Mouse (Mus musculus): ENCODE measurements at regions not wholly inside any gene's neighbourhood (a gene's known extent, or its start where the extent isn't known, plus 50 kb on each side); places are given as distances from the start of the nearest gene placed in this dataset.

GRCm38 (mm10) chr11:48442534-48443254, 357.4 kb upstream of the Rack1 start:
- TF ChIP-seq CTCF (IDR thresholded peaks at IDR 0.05) (no peak), EP300 (IDR thresholded peaks at IDR 0.05) (no peak)

Measured in lung, postnatal 0 days (tissue).